Mouse (Mus musculus) urinary bladder, postnatal 10 days (tissue): Measurements from ENCODE around the gene Sgpp1.
"Not testable (repeated sequence)": the region's sequence is repeated elsewhere in the genome, so short reads cannot be mapped to it uniquely, and the experiment has no call there.

Source experiments
- DNase-seq: peaks from one replicate; pipeline ENCODE4 v3.0.0; 2022; ENCODE audit warnings: low spot score

Sgpp1 gene

GRCm38 (mm10) chr12:75689003-75689402 lies 46.5 kb downstream of the Sgpp1 start:
- DNase-seq: no peak

GRCm38 (mm10) chr12:75687314-75687713 lies 48.2 kb downstream of the Sgpp1 start:
- DNase-seq: no peak

- DNase-seq: not testable (repeated sequence)
These were observed 51.5 kb downstream of the Sgpp1 start for GRCm38 (mm10) chr12:75684026-75684425.

- DNase-seq: no peak
These were observed 51.9 kb downstream of the Sgpp1 start for GRCm38 (mm10) chr12:75683598-75683997.

GRCm38 (mm10) chr12:75682842-75683241 lies 52.7 kb downstream of the Sgpp1 start:
- no peak for DNase-seq

- no peak for DNase-seq
These were observed 54.4 kb downstream of the Sgpp1 start for GRCm38 (mm10) chr12:75681101-75681500.

GRCm38 (mm10) chr12:75678393-75678792 lies 57.1 kb downstream of the Sgpp1 start:
- DNase-seq: no peak

GRCm38 (mm10) chr12:75672630-75673029 lies 62.9 kb downstream of the Sgpp1 start:
- no peak for DNase-seq

GRCm38 (mm10) chr12:75671759-75672315 lies 63.7 kb downstream of the Sgpp1 start:
- DNase-seq: no peak

GRCm38 (mm10) chr12:75670611-75671010 lies 64.9 kb downstream of the Sgpp1 start:
- DNase-seq: no peak

GRCm38 (mm10) chr12:75669258-75670106 lies 66.0 kb downstream of the Sgpp1 start, which contains the start of gene Wdr89:
Gene Wdr89, minus strand, starts transcription at chr12:75669537.
- DNase-seq: peak; percentile 98

GRCm38 (mm10) chr12:75668916-75669257 lies 66.6 kb downstream of the Sgpp1 start:
- no peak for DNase-seq

- DNase-seq: no peak
These were observed 67.3 kb downstream of the Sgpp1 start for GRCm38 (mm10) chr12:75668221-75668620.

- DNase-seq: no peak
These were observed 68.6 kb downstream of the Sgpp1 start for GRCm38 (mm10) chr12:75666939-75667338.

GRCm38 (mm10) chr12:75664516-75664810 lies 71.1 kb downstream of the Sgpp1 start:
- DNase-seq: no peak
